Mouse (Mus musculus) hindbrain, postnatal 0 days (tissue): Measurements from ENCODE around the gene Atp6v0e2. TPM values are rescaled to one million over a fixed set of nuclear protein-coding genes. Genes with fewer than 3 reads are reported as not detected.

Source experiments
- ATAC-seq: fragments of 200-750 bp; cut with Nextera tagmentation; 2 replicates; pipeline ENCODE4 v1.8.0; 2017; ENCODE audit warnings: mild to moderate bottlenecking, moderate TSS enrichment, moderate library complexity
- DNase-seq: peaks from one replicate; pipeline ENCODE4 v3.0.0-alpha.2; 2015; ENCODE audit warnings: low spot score
- H3K27ac ChIP-seq: fragments of 300-500 bp; sonication (generic); 2 replicates; pipeline ENCODE4 v1.5.1; 2014; ENCODE audit warnings: mild to moderate bottlenecking
- H3K27me3 ChIP-seq: fragments of 300-500 bp; sonication (generic); 2 replicates; pipeline ENCODE4 v1.6.1; 2014; ENCODE audit warnings: low read length, mixed read lengths; ENCODE audit not compliant: insufficient read depth
- H3K36me3 ChIP-seq: fragments of 300-500 bp; sonication (generic); 2 replicates; pipeline ENCODE4 v1.6.1; 2014; ENCODE audit warnings: low read length, mixed read lengths; ENCODE audit not compliant: insufficient read depth
- H3K4me1 ChIP-seq: fragments of 300-500 bp; sonication (generic); 2 replicates; pipeline ENCODE4 v1.6.1; 2014; ENCODE audit warnings: antibody characterized with exemption, low read length, mixed read lengths; ENCODE audit not compliant: insufficient read depth
- H3K4me2 ChIP-seq: fragments of 300-500 bp; sonication (generic); 2 replicates; pipeline ENCODE4 v1.6.1; 2014; ENCODE audit warnings: low read depth, mild to moderate bottlenecking, low read length, moderate library complexity, mixed read lengths
- H3K4me3 ChIP-seq: fragments of 300-500 bp; sonication (generic); 2 replicates; pipeline ENCODE4 v1.5.1; 2014; ENCODE audit warnings: low read length
- H3K9ac ChIP-seq: fragments of 300-500 bp; sonication (generic); replicated peaks from 2 replicates; pipeline ENCODE4 v1.6.1; 2014; ENCODE audit warnings: mild to moderate bottlenecking, low read length, moderate library complexity, mixed read lengths
- H3K9me3 ChIP-seq: fragments of 300-500 bp; sonication (generic); 2 replicates; pipeline ENCODE4 v1.6.1; 2016; ENCODE audit warnings: low read length, mixed read lengths
- CTCF ChIP-seq: IDR thresholded peaks from 2 replicates; pipeline ENCODE4 v1.5.1; 2016; ENCODE audit warnings: antibody characterized with exemption, control low read depth, low read depth
- WGBS: fragments of 180-500 bp; shearing (Covaris S2); extraction: QIAGEN DNeasy Blood & Tissue Kit; methylation state at CpG from one replicate; pipeline ENCODE4 v1.1.7; 2014; 5-methylcytosine and 5-hydroxymethylcytosine counted together
- polyA plus RNA-seq: library from polyadenylated mRNA; unstranded; fragments of >200 nt; fragmentation: Nextera tagmentation; extraction: Ambion mirVana; gene quantifications from 2 replicates; pipeline ENCODE4 v1.2.1, GENCODE M21; 2015
- total RNA-seq: library from RNA; depleted of rRNA; stranded (reverse); fragments of >200 nt; gene quantifications from 2 replicates; pipeline ENCODE4 v1.2.3, GENCODE M21; 2014

The Atp6v0e2 gene
- total and polyA plus RNA-seq, 2 experiments from 2014 or later = 443 to 455 TPM

- no peak overlapping the region for H3K27ac ChIP-seq
- no peak overlapping the region for H3K9ac ChIP-seq
- H3K36me3 ChIP-seq = peaks cover 5% of the 10 kb centered on the region; the same call in 1 of the 2 replicates
- WGBS = 41% methylated on average over 1 of the region's 1 CpGs
- no peaks in the 10 kb centered on the region for H3K9me3 ChIP-seq
- ATAC-seq (no peak), DNase-seq (peak; percentile 68)
- H3K4me2 ChIP-seq = no peak overlapping the region
- H3K4me1 ChIP-seq = no peaks in the 10 kb centered on the region
- no peaks in the 10 kb centered on the region for H3K27me3 ChIP-seq
- peak; percentile 87 for TF ChIP-seq CTCF
- H3K4me3 ChIP-seq = no peak overlapping the region
These were observed 8.9 kb downstream of the Atp6v0e2 start for GRCm38 (mm10) chr6:48546271-48546670.

DNA sequence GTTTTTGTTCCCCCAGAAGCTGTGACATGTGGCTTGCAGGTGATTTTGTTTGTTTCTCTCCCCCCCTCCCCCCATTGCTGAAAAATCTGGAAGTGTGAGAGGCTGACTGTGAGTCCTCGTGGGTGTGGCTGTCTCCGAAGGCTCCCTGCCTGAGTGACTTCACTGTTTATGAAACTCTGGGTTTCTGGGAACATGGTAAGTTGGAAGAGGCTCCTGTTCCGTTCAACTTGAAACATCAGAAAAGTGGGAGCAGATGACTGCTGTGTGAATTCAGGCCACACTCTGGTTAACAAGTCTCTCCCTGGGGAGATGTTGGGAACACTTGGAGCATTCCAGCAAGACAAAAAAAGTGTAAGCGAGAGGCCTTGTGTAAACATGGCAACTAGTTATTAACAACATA lies 9.4 kb downstream of the Atp6v0e2 start:
- Histone ChIP-seq H3K4me2 (no peak overlapping the region), H3K9me3 (no peaks in the 10 kb centered on the region), H3K27me3 (no peaks in the 10 kb centered on the region), H3K4me3 (no peak overlapping the region), H3K27ac (no peak overlapping the region), H3K36me3 (no peaks in the 10 kb centered on the region), H3K4me1 (no peaks in the 10 kb centered on the region), H3K9ac (no peak overlapping the region)
- no peak for ATAC-seq
- no peak for DNase-seq
- no peak for TF ChIP-seq CTCF
- WGBS = 63% methylated on average over 4 of the region's 4 CpGs

DNA sequence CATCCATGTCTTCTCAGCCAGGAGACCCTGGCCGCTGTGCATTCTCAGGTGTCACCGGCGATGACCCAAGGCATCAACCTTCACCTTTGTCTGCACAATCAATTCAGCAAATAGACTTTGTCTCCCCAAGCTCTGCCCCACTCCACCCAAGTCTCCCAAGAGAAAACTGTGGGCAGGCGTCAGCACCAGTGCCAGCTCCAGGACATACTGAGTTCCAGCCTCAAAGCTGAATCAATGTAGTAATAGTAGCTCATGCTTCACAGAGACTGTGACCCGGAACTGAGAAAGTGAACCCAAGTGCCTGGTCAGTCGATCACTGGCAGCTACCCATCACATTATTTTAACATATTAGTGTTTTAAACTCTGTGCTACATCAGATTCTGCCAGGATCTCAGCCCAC lies 10.9 kb downstream of the Atp6v0e2 start:
- Histone ChIP-seq H3K9ac (no peak overlapping the region), H3K9me3 (no peaks in the 10 kb centered on the region), H3K36me3 (no peaks in the 10 kb centered on the region), H3K4me1 (no peaks in the 10 kb centered on the region), H3K4me2 (no peak overlapping the region), H3K27ac (no peak overlapping the region), H3K4me3 (no peak overlapping the region), H3K27me3 (no peaks in the 10 kb centered on the region)
- WGBS = 91% methylated on average over 6 of the region's 6 CpGs
- no peak for DNase-seq
- no peak for ATAC-seq
- TF ChIP-seq CTCF = no peak

DNA sequence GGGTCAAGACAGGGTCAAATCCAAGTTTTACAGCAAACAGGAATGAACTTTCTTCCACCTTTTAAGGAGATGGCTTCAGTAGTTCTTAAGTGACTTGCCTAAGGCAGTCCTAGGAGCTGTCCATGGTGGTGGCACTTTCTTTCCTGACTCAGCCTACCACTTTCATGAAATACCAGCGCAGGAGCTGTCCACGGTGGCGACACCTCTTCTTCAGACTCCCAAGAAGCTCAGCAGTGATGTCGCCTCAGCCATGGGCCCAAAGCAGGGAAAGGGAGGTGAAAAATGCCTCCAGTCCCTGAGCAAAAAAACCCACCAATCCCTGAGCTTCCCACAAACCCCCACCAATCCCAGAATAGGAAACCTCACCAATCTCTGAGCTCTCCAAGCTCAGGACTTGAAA lies 15.5 kb downstream of the Atp6v0e2 start:
- Histone ChIP-seq H3K36me3 (no peaks in the 10 kb centered on the region), H3K9ac (no peak overlapping the region), H3K4me1 (peaks cover 8% of the 10 kb centered on the region; the same call in 1 of the 2 replicates), H3K9me3 (no peaks in the 10 kb centered on the region), H3K27ac (no peak overlapping the region), H3K27me3 (no peaks in the 10 kb centered on the region), H3K4me2 (no peak overlapping the region), H3K4me3 (no peak overlapping the region)
- DNase-seq (no peak), ATAC-seq (no peak)
- WGBS = 65% methylated on average over 4 of the region's 4 CpGs
- no peak for TF ChIP-seq CTCF

DNA sequence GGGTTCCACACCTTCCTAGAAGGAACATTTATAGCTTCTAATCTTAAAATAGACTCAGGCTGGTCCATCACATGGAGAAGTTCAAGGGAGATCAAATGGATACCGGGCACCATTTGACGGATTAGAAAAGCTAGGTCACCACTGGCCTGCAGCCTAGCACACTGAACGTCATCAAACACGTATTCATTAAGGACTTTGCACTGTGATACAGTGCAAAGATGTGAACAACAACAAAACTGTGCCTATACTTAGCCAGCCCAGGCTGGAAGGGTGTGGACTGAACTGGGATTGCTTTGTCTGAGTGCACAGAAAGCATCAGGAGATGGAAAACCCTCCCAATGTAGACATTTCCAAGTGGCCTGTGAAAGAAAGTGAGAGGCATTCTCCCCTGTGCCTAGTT lies 16.4 kb downstream of the Atp6v0e2 start:
- ATAC-seq (peak; percentile 22; the same call in 1 of the 2 replicates), DNase-seq (no peak)
- 68% methylated on average over 4 of the region's 4 CpGs for WGBS
- Histone ChIP-seq H3K9me3 (no peaks in the 10 kb centered on the region), H3K4me1 (peaks cover 8% of the 10 kb centered on the region; the same call in 1 of the 2 replicates), H3K27ac (peak overlapping the region; percentile 99), H3K9ac (peak overlapping the region; percentile 74), H3K36me3 (no peaks in the 10 kb centered on the region; the same call in 1 of the 2 replicates), H3K4me3 (peak overlapping the region; percentile 51), H3K27me3 (no peaks in the 10 kb centered on the region), H3K4me2 (peak overlapping the region; percentile 77)
- TF ChIP-seq CTCF = no peak

GRCm38 (mm10) chr6:48554280-48555103 lies 17.1 kb downstream of the Atp6v0e2 start, which contains the start of gene Lrrc61:
Gene Lrrc61 (plus strand): TSS chr6:48554796.
- TF ChIP-seq CTCF = peak; percentile 1; the same call in 1 of the 2 replicates
- Histone ChIP-seq H3K4me3 (peak within 1 kb of the TSS; percentile 51), H3K4me1 (peaks cover 8% of the 10 kb centered on the region; the same call in 1 of the 2 replicates), H3K27ac (peak within 1 kb of the TSS; percentile 99), H3K9me3 (no peaks in the 10 kb centered on the region), H3K4me2 (peak within 1 kb of the TSS; percentile 77), H3K9ac (peak within 1 kb of the TSS; percentile 74), H3K36me3 (no peaks in the 10 kb centered on the region; the same call in 1 of the 2 replicates), H3K27me3 (no peaks in the 10 kb centered on the region)
- peak; percentile 93 for ATAC-seq
- DNase-seq = peak; percentile 99
- WGBS = under 1% methylated on average over 39 of the region's 39 CpGs
